Mouse (Mus musculus) retina, postnatal 1 day (tissue): ENCODE measurements around the gene Olfr1396.
"Not testable (repeated sequence)": the region's sequence is repeated elsewhere in the genome, so short reads cannot be mapped to it uniquely, and the experiment has no call there.

Source experiments
- DNase-seq: peaks from one replicate; pipeline ENCODE4 v3.0.0-alpha.2; 2012

Gene Olfr1396

DNA sequence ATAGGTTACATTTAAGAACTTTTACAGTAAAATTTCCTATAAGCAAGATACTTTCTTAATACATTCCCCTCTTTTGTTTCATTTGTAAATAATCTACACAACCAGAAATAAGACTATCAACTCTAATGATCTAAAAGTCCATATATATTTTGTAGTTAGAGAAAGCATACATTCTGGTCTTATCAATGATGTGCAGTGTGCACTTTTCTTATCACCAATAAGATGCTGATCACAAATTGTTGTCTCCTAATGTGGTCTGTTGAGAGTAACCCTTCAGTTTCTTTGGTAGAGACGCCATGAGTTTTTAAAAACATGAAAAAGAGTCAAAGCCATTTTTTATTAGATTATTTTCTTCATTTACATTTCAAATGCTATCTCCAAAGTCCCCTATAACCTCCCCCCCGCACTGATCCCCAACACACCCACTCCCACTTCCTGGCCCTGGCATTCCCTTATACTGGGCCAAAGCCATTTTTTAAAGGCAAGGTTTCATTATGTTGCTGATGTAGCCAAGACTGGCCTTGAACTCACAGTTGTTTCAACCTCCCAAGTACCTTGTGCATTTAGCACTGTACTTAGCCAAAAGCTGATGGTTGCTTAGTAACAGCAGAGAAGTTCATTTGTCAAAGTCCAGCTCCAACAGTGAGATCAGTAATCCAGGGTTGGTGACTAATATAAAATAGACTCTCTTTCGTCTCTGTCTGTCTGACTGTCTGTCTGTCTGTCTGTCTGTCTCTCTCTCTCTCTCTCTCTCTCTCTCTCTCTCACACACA is 24.8 kb downstream of the Olfr1396 start:
- no peak for DNase-seq

- DNase-seq, result no peak
Observed at GRCm38 (mm10) chr11:49088990-49089652, 25.6 kb downstream of the Olfr1396 start.

DNA sequence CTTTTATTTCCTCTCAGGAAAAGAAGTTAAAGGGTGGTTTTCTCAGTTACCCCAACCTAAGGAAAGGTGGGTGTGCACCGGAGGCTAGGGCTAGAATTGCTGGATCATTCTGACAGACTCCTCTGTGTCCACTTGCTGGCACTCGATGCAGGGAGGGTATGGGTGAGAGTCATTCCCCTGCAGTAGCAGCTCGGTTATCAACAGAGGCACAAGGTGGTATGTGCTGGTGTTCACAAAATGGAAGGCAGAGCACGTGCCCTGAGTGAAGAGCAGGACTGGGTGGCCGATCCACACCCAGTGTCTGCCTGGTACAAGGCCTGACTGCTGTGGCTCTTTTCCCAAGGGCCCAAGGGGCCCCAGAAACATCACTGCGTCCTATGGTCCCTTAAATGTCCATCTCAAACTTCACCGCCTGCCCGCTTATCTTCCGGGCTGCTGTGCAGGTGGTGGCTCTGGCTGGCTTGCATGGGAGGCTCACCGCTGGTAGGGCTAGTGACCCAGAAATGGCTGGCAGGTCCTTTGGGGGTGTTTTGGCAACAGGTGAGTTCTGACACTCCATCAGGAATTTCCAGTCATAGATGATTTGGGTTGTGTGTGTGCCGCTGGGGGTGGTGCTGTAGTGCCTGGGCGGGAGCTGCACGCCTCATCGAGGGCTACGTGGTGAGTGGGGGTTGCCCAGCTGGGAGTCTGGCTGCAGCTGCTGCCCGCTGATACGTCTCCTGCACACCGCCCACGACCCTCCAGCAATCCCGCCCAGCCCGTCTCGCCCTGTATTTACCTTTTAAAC is 26.7 kb downstream of the Olfr1396 start:
- DNase-seq, result peak; percentile 18

GRCm38 (mm10) chr11:49086858-49087361 is 27.8 kb downstream of the Olfr1396 start:
- DNase-seq, result no peak

- DNase-seq, result peak; percentile 21
Observed at GRCm38 (mm10) chr11:49084875-49085274, 29.8 kb downstream of the Olfr1396 start.

DNA sequence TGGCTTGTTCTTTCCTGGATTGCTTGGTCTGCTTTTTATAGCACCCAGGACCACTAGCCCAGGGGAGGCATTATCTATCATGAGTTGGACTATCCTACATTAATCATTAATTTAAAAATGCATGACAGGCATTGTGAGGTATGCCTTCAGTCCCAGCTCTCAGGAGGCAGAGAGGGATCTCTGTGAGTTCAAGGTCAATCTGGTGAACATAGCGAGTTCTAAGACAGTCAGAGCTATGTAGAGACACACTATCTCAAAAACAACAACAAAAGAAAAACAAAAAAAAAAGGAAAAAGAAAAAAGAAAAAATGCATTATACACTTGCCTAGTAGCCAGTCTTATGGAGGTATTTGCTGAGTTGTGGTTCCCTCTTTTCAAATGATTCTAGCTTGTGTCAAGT is 30.3 kb downstream of the Olfr1396 start:
- DNase-seq, result no peak

GRCm38 (mm10) chr11:49083808-49084207 is 30.9 kb downstream of the Olfr1396 start:
- DNase-seq, result no peak

DNA sequence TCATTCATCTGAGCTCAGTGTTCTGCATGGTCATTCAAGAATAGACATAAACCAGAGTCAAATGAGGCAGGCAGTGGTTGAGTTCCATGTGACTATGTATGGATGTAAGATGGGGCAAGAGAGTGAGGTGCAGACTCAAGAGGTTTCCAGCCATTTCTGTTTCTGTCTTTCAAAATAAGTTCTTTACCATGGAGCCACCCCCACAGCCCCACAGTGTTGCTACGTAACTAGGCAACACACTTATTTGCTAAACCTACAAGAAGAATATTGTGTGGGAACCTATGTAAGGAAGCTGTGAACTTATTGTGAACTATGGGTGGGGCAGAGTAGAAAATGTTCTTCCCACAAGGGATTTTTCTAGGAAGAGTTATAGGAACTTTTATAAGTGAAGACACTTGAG is 31.5 kb downstream of the Olfr1396 start:
- DNase-seq, result no peak

DNA sequence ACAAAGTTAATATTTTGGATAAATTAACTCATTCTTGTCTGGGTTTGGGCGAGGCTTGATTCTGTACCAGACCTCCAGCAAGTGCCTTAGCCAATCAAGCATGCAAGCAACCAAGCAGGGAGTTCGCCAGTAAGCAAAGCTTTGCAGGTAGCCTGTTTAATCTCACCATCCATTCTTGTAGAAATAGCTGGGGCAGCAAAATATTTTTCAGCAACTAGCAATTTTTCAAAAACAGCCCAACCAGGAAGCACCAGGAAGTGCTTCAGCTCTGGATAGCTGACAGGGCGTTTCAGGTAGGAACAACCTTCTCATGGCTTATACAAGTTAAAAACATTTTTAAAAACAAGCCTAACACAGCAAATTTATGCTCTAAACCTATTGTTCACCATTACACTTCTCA is 32.8 kb downstream of the Olfr1396 start:
- DNase-seq, result no peak

DNA sequence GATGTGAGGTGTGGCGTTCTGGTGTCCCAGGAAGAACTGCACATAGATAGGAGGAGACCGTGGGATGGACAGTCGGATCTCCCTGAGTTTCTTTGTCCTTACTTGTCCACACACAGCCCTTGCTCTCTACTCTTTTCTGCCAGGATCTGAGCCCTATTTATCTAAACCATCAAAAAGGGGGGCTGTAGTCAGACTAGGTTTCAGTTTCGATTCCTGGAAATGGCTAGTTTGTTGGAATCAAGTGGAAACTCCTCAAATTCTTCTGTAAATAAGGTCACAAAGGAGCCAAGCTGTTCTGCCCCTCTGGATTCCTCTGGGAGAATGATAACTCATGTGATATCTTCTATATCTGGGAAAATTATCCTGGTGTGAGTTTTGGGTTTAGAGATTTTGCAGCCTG is 33.3 kb downstream of the Olfr1396 start:
- no peak for DNase-seq

DNA sequence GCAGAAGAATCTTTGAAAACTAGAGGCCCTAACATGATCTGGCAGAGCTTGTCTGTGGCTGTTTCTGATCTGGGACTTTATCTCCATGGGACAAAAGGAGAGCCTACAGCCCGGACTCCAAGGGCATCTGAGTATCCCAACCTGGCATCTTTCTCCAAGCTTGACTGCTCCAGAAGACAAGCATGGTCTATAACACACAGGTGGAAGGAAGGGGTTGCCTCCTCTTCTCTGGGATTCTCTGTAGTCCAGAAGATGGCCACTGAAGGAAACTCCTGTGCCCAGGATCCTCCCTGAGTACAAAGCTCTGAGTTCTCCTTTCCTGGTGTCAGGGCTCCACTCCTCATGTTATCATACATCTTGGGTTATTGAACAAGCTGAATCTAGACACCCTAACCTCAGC is 34.0 kb downstream of the Olfr1396 start:
- no peak for DNase-seq

DNA sequence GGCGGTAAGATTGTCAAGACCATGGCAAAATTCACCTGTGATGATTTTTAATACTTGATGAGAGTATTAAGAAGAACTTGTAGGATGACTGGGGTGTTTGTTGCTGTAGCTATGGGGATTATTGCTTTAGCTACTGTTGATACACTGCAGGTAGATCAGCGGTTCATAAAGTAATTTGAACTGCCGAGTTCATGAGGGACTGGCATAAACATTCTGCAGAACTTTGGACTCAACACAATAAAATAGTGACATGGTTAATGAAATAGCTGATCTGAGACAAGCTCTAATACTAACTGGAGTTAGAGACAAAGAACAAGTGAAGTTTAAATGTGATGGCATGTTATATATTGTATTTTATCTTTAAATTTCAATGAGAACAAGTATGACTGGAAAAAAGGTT is 36.0 kb downstream of the Olfr1396 start:
- DNase-seq, result no peak

- DNase-seq, result no peak
Observed at GRCm38 (mm10) chr11:49077012-49077411, 37.7 kb downstream of the Olfr1396 start.

GRCm38 (mm10) chr11:49076001-49076757 is 38.5 kb downstream of the Olfr1396 start, which contains the start of gene Ifi47:
TSS of gene Ifi47 (plus strand) at chr11:49076587.
- DNase-seq, result not testable (repeated sequence)

GRCm38 (mm10) chr11:49068358-49068757 is 46.3 kb downstream of the Olfr1396 start:
- no peak for DNase-seq

DNA sequence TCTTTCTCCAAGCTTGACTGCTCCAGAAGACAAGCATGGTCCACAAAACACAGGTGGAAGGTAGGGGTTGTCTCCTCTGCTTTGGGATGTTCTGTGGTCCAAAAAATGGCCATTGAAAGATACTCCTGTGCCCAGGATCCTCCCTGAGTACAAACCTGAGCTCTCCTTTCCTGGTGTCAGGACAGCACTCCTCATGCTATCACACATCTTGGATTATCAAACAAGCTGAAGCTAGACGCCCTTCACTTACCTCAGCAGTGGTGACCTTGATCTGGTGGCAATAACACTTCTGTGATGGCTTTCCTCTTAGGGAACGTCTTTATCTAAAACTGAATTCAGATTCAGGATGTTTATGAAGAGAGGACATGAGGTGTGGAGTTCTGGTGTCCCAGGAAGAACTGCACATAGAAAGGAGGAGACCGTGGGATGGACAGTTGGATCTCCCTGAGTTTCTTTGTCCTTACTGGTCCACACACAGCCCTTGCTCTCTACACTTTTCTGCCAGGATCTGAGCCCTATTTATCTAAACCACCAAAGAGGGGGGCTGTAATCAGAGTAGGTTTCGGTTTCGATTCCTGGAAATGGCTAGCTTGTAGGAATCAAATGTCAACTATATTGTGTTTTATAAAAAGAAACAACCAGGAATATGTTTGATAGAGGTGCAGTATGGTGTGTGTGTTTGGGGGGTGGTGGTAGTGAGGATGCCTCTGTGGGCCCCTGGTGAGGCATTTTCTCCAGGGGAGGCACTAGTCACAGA is 50.8 kb downstream of the Olfr1396 start, which contains the start of gene Tgtp2:
Tgtp2 (minus strand) TSS at position 494 of the 757 bp plus-strand sequence.
- DNase-seq, result not testable (repeated sequence)

GRCm38 (mm10) chr11:49061865-49062264 is 52.8 kb downstream of the Olfr1396 start:
- not testable (repeated sequence) for DNase-seq

DNA sequence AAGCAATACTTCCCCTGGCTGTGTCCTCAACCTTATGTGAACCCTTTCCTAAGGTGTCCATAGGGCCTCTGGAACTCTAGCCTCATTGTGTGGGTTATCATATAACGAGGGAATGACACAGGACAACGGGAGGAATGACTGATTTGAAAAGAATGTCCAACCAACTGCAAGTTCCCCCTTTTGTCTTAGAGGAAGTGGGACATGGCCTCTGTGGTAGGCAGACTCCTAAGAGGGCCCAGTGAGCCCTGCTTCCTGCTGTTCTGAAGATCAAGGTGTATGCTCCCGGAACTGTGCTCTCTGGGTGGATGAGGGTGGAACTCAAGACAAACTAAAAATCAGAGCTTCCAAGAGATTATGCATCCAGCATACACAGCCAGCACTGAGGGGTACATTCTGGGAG is 54.6 kb downstream of the Olfr1396 start:
- DNase-seq, result not testable (repeated sequence)
